Mouse (Mus musculus): Measurements from ENCODE around the gene Gm21983. TPM values are rescaled to one million over a fixed set of nuclear protein-coding genes. Genes with fewer than 3 reads are reported as not detected.

The Gm21983 gene
- total RNA-seq, 2 experiments from 2014 or later: not detected

GRCm38 (mm10) chr7:27160921-27161320 is 20.0 kb downstream of the Gm21983 start:
- DNase-seq: no peak

GRCm38 (mm10) chr7:27159882-27160281 is 21.0 kb downstream of the Gm21983 start:
- DNase-seq: peak; percentile 90

- no peak for DNase-seq
Measured at GRCm38 (mm10) chr7:27159256-27159655, 21.6 kb downstream of the Gm21983 start.

- no peak for DNase-seq
Measured at GRCm38 (mm10) chr7:27158171-27158570, 22.7 kb downstream of the Gm21983 start.

- DNase-seq: no peak
Measured at GRCm38 (mm10) chr7:27156005-27156404, 24.9 kb downstream of the Gm21983 start.

- DNase-seq: no peak
Measured at GRCm38 (mm10) chr7:27153205-27153764, 27.6 kb downstream of the Gm21983 start, which contains the start of gene Cyp2t4. TSS of gene Cyp2t4 (plus strand) at chr7:27153714.

GRCm38 (mm10) chr7:27136410-27136996 is 44.4 kb downstream of the Gm21983 start:
- DNase-seq: no peak

- no peak for DNase-seq
Measured at GRCm38 (mm10) chr7:27133757-27134156, 47.1 kb downstream of the Gm21983 start.

GRCm38 (mm10) chr7:27133156-27133555 is 47.7 kb downstream of the Gm21983 start:
- peak; percentile 47 for DNase-seq

- DNase-seq: peak; percentile 66
Measured at GRCm38 (mm10) chr7:27132588-27132987, 48.3 kb downstream of the Gm21983 start.

GRCm38 (mm10) chr7:27131387-27131786 is 49.5 kb downstream of the Gm21983 start:
- DNase-seq: no peak

GRCm38 (mm10) chr7:27130521-27131370 is 50.1 kb downstream of the Gm21983 start:
- DNase-seq: no peak

GRCm38 (mm10) chr7:27129811-27130210 is 51.1 kb downstream of the Gm21983 start:
- no peak for DNase-seq

GRCm38 (mm10) chr7:27128946-27129345 is 51.9 kb downstream of the Gm21983 start:
- DNase-seq: no peak

- DNase-seq: no peak
Measured at GRCm38 (mm10) chr7:27128162-27128561, 52.7 kb downstream of the Gm21983 start.

- DNase-seq: no peak
Measured at GRCm38 (mm10) chr7:27124969-27125368, 55.9 kb downstream of the Gm21983 start.

GRCm38 (mm10) chr7:27124305-27124832 is 56.5 kb downstream of the Gm21983 start:
- DNase-seq: no peak

- DNase-seq: no peak
Measured at GRCm38 (mm10) chr7:27119676-27120075, 61.2 kb downstream of the Gm21983 start, which contains the start of gene Cyp2f2. TSS of gene Cyp2f2 (plus strand) at chr7:27119909.
